Mouse (Mus musculus): Measurements from ENCODE around the gene Dtd1.

DNA sequence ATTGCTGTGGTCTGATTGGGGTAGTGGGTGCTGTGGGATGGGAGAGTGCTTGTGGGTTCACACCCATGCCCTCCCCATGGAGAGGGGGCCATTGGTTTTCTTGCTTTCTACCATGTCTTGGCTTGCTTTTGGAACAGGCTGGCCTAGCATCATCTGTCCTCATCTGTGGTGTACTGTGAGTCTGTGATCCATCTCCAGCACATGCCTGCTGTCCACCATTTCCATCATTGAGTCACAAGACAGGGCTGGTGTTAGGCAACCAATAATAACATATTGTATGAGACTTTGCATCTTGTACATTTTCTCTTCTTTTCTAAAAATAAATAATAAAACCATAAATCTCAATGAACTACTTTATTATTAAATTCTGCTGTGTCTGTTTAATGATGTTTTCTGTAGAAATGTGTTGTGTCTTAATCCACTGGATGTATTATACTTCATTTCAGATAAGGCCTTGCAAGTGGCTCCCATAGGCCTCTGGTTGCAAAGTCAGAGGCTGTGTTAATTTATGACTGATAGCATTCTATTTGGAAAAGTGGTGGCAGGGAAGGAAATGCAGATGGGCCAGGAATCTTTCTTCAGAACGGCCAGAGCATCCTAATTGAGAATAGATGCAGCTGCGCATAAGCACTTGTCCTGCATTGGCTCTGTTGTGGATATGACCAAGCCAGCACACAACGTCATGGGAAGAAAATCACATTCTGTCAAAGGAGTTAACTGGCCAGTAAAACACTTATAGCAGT lies 168.8 kb downstream of the Dtd1 start:
- no peak for TF ChIP-seq EP300 (optimal IDR thresholded peaks at IDR 0.05)
- TF ChIP-seq CTCF (IDR thresholded peaks at IDR 0.05; ENCODE audit: low read depth), result no peak
